10 mouse cellular contexts compared by ENCODE assay signal in genomic region chr14:75034240-75034639, GRCm38 (mm10). TPM values are rescaled to one million over a fixed set of nuclear protein-coding genes. Genes with fewer than 3 reads are reported as not detected.
DNase-seq lines count a peak whose midpoint lies in the region; ATAC-seq and TF ChIP-seq lines count a peak whose summit lies in the region.
"Had no signal": no experiment of that assay in that cellular context is flagged by ENCODE, and none has a peak within 500 bp of the region (broad histone marks: within the 10 kb centered on the region; RNA-seq: fewer than 3 reads in every experiment).

No protein-coding gene starts in this region.

- WGBS in lung, embryonic 14.5 days: 70% methylated on average over 3 of the region's 3 CpGs
- WGBS in lung, adult 2 months: 31% methylated on average over 3 of the region's 3 CpGs
- 83% methylated on average over 3 of the region's 3 CpGs for WGBS in hindbrain, embryonic 10.5 days

- peak; percentile 27 for DNase-seq in lung, embryonic 14.5 days
- DNase-seq in lung, adult 2 months: no peak
- peak; percentile 60 for DNase-seq in induced T-regulatory cell, adult 2 months (ENCODE audit: low read depth)
- DNase-seq in thymus, postnatal 4 days: peak; percentile 37
- DNase-seq in hindbrain, embryonic 10.5 days (ENCODE audit: low spot score): no peak
- no peak for DNase-seq in urinary bladder, adult 2 months (ENCODE audit: low spot score)
- DNase-seq in ovary, adult 18-20 months (ENCODE audit: low spot score): no peak

- TF ChIP-seq POLR2A in lung, adult 2 months (IDR thresholded peaks at IDR 0.05; ENCODE audit: borderline replicate concordance, extremely low read depth, low read depth, low read length): no peak

- H3K4me2 ChIP-seq in lung, embryonic 14.5 days: no peak overlapping the region
- H3K4me2 ChIP-seq: limb, embryonic 13.5 days; neural tube, embryonic 13.5 days had no signal

- no peak overlapping the region for H3K27ac ChIP-seq in lung, embryonic 14.5 days (ENCODE audit: low read depth)
- H3K27ac ChIP-seq in hindbrain, embryonic 10.5 days: no peak overlapping the region
- H3K27ac ChIP-seq: limb, embryonic 13.5 days; neural tube, embryonic 13.5 days had no signal

- no peaks in the 10 kb centered on the region for H3K4me1 ChIP-seq in lung, embryonic 14.5 days (ENCODE audit: insufficient read depth)
- H3K4me1 ChIP-seq in lung, adult 2 months (ENCODE audit: control insufficient read depth, insufficient read depth, low read length): no peaks in the 10 kb centered on the region; the same call in 1 of the 2 replicates
- no peaks in the 10 kb centered on the region for H3K4me1 ChIP-seq in hindbrain, embryonic 10.5 days (replicated peaks)
- H3K4me1 ChIP-seq: limb, embryonic 13.5 days; neural tube, embryonic 13.5 days had no signal

- H3K36me3 ChIP-seq in lung, embryonic 14.5 days (ENCODE audit: insufficient read depth): no peaks in the 10 kb centered on the region
- H3K36me3 ChIP-seq in hindbrain, embryonic 10.5 days: no peaks in the 10 kb centered on the region
- H3K36me3 ChIP-seq: limb, embryonic 13.5 days; neural tube, embryonic 13.5 days had no signal

- no peaks in the 10 kb centered on the region for H3K27me3 ChIP-seq in lung, embryonic 14.5 days (ENCODE audit: insufficient read depth, low read length)
- H3K27me3 ChIP-seq in hindbrain, embryonic 10.5 days (ENCODE audit: insufficient read depth, poor library complexity, severe bottlenecking): no peaks in the 10 kb centered on the region
- H3K27me3 ChIP-seq: limb, embryonic 13.5 days; neural tube, embryonic 13.5 days had no signal

- TF ChIP-seq CTCF in lung, embryonic 14.5 days (IDR thresholded peaks at IDR 0.05; ENCODE audit: low read depth): no peak
- no peak for TF ChIP-seq CTCF in lung, adult 2 months (IDR thresholded peaks at IDR 0.05; ENCODE audit: insufficient read depth, low read length)

- H3K9ac ChIP-seq in lung, embryonic 14.5 days: no peak overlapping the region
- H3K9ac ChIP-seq: limb, embryonic 13.5 days; neural tube, embryonic 13.5 days had no signal

- no peaks in the 10 kb centered on the region for H3K9me3 ChIP-seq in lung, embryonic 14.5 days (ENCODE audit: low read depth, low read length)
- no peaks in the 10 kb centered on the region for H3K9me3 ChIP-seq in hindbrain, embryonic 10.5 days
- H3K9me3 ChIP-seq: limb, embryonic 13.5 days; neural tube, embryonic 13.5 days had no signal

- no peak overlapping the region for H3K4me3 ChIP-seq in lung, embryonic 14.5 days (ENCODE audit: low read depth, low read length)
- no peak overlapping the region for H3K4me3 ChIP-seq in lung, adult 2 months (replicated peaks; ENCODE audit: extremely low read depth, low read depth, low read length)
- H3K4me3 ChIP-seq in hindbrain, embryonic 10.5 days: no peak overlapping the region
- H3K4me3 ChIP-seq: limb, embryonic 13.5 days; neural tube, embryonic 13.5 days had no signal

- no peak for ATAC-seq in lung, embryonic 14.5 days (ENCODE audit: insufficient read depth)
- peak; percentile 90 for ATAC-seq in megakaryocyte, adult 5-6 weeks (ENCODE audit: poor library complexity, severe bottlenecking)

RNA-seq across cellular contexts. Expression of gene Rubcnl, which starts 18.4 kb away (rescaled TPM):
- polyA plus RNA-seq in lung, embryonic 14.5 days (2014; fragmentation: Nextera tagmentation; extraction: Ambion mirVana): 0.35 and 0.89 TPM in 2 replicates
- 1.6 and 2.9 TPM in 2 replicates for polyA plus RNA-seq in lung, adult 2 months (2012; rRNA removed)
- 13.8 and 14.0 TPM in 2 replicates for total RNA-seq in megakaryocyte, adult 5-6 weeks (2015)
- 15.7 and 17.5 TPM in 2 replicates for total RNA-seq in megakaryocyte, adult 5-6 weeks (2017)
- 0.13 and 0.29 TPM in 2 replicates for polyA plus RNA-seq in hindbrain, embryonic 10.5 days (2016; fragmentation: Nextera tagmentation; extraction: Ambion mirVana)
- polyA plus RNA-seq in urinary bladder, adult 2 months (2012; rRNA removed): 1.7 TPM in 2 replicates

Comparison
In these comparisons a context has a peak if more than half of its experiments do, and no peak if none do; other contexts are left out.
1. DNase-seq: peak in lung, embryonic 14.5 days (single experiment), induced T-regulatory cell, adult 2 months (single experiment) and thymus, postnatal 4 days (single experiment); none in lung, adult 2 months (single experiment), hindbrain, embryonic 10.5 days (single experiment), urinary bladder, adult 2 months (single experiment) and ovary, adult 18-20 months (single experiment).